Comparison of ENCODE assay signal across 11 mouse cellular contexts in the genomic region with DNA sequence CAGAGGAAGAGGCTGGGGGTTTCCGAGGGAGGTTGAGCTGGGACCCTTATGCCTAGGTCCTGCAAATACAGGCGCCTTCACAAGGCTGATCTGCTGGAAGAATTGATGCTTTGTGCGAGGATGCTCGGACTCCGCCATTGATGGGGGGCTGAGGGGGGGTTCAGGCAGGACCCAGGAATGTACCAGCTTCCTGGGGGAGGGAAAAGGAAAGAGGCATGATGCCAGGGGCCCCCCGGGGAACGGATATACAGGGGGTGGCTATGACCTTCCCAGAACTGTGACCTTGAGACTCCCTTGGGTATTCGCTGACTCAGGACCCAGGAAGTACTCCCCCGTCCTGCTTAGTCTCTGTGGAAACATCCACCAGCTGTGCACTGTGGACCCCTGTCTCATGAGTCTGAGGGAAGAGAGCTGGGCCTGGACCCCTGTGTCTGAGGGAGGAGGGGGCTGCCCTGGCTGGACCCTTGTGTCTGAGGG. TPM values are rescaled to one million over a fixed set of nuclear protein-coding genes. Genes with fewer than 3 reads are reported as not detected.
A peak's percentile ranks its signal among the peaks of the same experiment; 100 is the strongest.
DNase-seq lines count a peak whose midpoint lies in the region; ATAC-seq and TF ChIP-seq lines count a peak whose summit lies in the region.
"Had no signal": no experiment of that assay in that cellular context is flagged by ENCODE, and none has a peak within 500 bp of the region (broad histone marks: within the 10 kb centered on the region; RNA-seq: fewer than 3 reads in every experiment).

No protein-coding gene starts in this region.

- H3K9ac ChIP-seq in kidney, embryonic 14.5 days (ENCODE audit: low read depth, low read length) = no peak overlapping the region
- peak overlapping the region; percentile 55 for H3K9ac ChIP-seq in forebrain, postnatal 0 days
- H3K9ac ChIP-seq: liver, embryonic 14.5 days had no signal

- no peak overlapping the region for H3K4me2 ChIP-seq in kidney, embryonic 14.5 days (replicated peaks; ENCODE audit: low read depth, low read length)
- H3K4me2 ChIP-seq in forebrain, postnatal 0 days (ENCODE audit: low read depth) = peak overlapping the region; percentile 55

- peaks cover 9% of the 10 kb centered on the region; the same call in 1 of the 2 replicates for H3K4me1 ChIP-seq in kidney, embryonic 14.5 days (ENCODE audit: control insufficient read depth, insufficient read depth, low read length)
- H3K4me1 ChIP-seq in forebrain, postnatal 0 days (ENCODE audit: insufficient read depth) = peaks cover 23% of the 10 kb centered on the region

- no peak for TF ChIP-seq CTCF in brain, embryonic 14.5 days (IDR thresholded peaks at IDR 0.05; ENCODE audit: borderline replicate concordance, extremely low read depth, insufficient read depth, insufficient read length)
- TF ChIP-seq CTCF in forebrain, postnatal 0 days (IDR thresholded peaks at IDR 0.05; ENCODE audit: low read depth) = no peak

- H3K36me3 ChIP-seq in kidney, embryonic 14.5 days (ENCODE audit: control insufficient read depth, insufficient read depth, low read length) = no peaks in the 10 kb centered on the region
- no peaks in the 10 kb centered on the region for H3K36me3 ChIP-seq in forebrain, postnatal 0 days (ENCODE audit: insufficient read depth)

- H3K4me3 ChIP-seq in kidney, embryonic 14.5 days (ENCODE audit: low read length) = no peak overlapping the region
- peak overlapping the region; percentile 28 for H3K4me3 ChIP-seq in forebrain, postnatal 0 days (ENCODE audit: low read depth, low read length)

- ATAC-seq in kidney, embryonic 14.5 days (ENCODE audit: low FRiP score, low TSS enrichment) = peak; percentile 41; the same call in 1 of the 2 replicates
- ATAC-seq in forebrain, postnatal 0 days = peak; percentile 61

- no peaks in the 10 kb centered on the region for H3K9me3 ChIP-seq in kidney, embryonic 14.5 days (ENCODE audit: control insufficient read depth, low read length)
- H3K9me3 ChIP-seq in forebrain, postnatal 0 days (ENCODE audit: low read length) = no peaks in the 10 kb centered on the region

- H3K27me3 ChIP-seq in kidney, embryonic 14.5 days (ENCODE audit: control insufficient read depth, insufficient read depth, low read length) = peaks cover 4% of the 10 kb centered on the region; the same call in 1 of the 2 replicates
- no peaks in the 10 kb centered on the region for H3K27me3 ChIP-seq in forebrain, postnatal 0 days (ENCODE audit: insufficient read depth, low read length)

- DNase-seq in kidney, adult 9 months = no peak
- peak; percentile 72 for DNase-seq in brain, embryonic 14.5 days (ENCODE audit: low read depth)
- DNase-seq in forebrain, postnatal 0 days = peak; percentile 50
- peak; percentile 22 for DNase-seq in neural tube, embryonic 10.5 days (ENCODE audit: extremely low spot score, low spot score)
- DNase-seq in yolk sac, embryonic 10.5 days (ENCODE audit: low spot score) = no peak
- no peak for DNase-seq in left cerebral cortex, adult 11 months (ENCODE audit: low spot score)
- DNase-seq in frontal cortex, postnatal 14 days (ENCODE audit: low spot score in 2 of 2) = no peak

- TF ChIP-seq POLR2A in brain, embryonic 14.5 days (IDR thresholded peaks at IDR 0.05; ENCODE audit: borderline replicate concordance, extremely low read depth, insufficient read depth, insufficient read length, poor library complexity, severe bottlenecking) = peak; percentile 13; the same call in 1 of the 2 replicates

- no peak overlapping the region for H3K27ac ChIP-seq in kidney, embryonic 14.5 days (ENCODE audit: low read depth, low read length)
- peak overlapping the region; percentile 80 for H3K27ac ChIP-seq in forebrain, postnatal 0 days (ENCODE audit: low read depth, low read length)
- H3K27ac ChIP-seq: liver, embryonic 14.5 days had no signal

- WGBS in kidney, embryonic 14.5 days = 35% methylated on average over 9 of the region's 9 CpGs
- 29% methylated on average over 9 of the region's 9 CpGs for WGBS in forebrain, postnatal 0 days

RNA-seq across cellular contexts. Expression of a gene that starts 4.9 kb away (rescaled TPM):
- 1.5 and 5.9 TPM in 2 replicates for polyA plus RNA-seq in kidney, embryonic 14.5 days (2014; fragmentation: Nextera tagmentation; extraction: Ambion mirVana)
- 178 and 268 TPM in 2 replicates for polyA plus RNA-seq in brain, embryonic 14.5 days (2012; rRNA removed)
- total RNA-seq in forebrain, postnatal 0 days (2014; rRNA removed) = 412 and 434 TPM in 2 replicates
- 102 and 107 TPM in 2 replicates for polyA plus RNA-seq in forebrain, postnatal 0 days (2015; fragmentation: Nextera tagmentation; extraction: Ambion mirVana)

RNA-seq across cellular contexts. Expression of a gene that starts 20.1 kb away (rescaled TPM):
- polyA plus RNA-seq in kidney, embryonic 14.5 days (2014; fragmentation: Nextera tagmentation; extraction: Ambion mirVana) = 54.5 and 70.3 TPM in 2 replicates
- 269 and 420 TPM in 2 replicates for polyA plus RNA-seq in brain, embryonic 14.5 days (2012; rRNA removed)
- 196 and 242 TPM in 2 replicates for total RNA-seq in forebrain, postnatal 0 days (2014; rRNA removed)
- 258 and 279 TPM in 2 replicates for polyA plus RNA-seq in forebrain, postnatal 0 days (2015; fragmentation: Nextera tagmentation; extraction: Ambion mirVana)

RNA-seq across cellular contexts. Expression of a gene that starts 24.4 kb away (rescaled TPM):
- polyA plus RNA-seq in kidney, embryonic 14.5 days (2014; fragmentation: Nextera tagmentation; extraction: Ambion mirVana) = 14.1 TPM in 2 replicates
- polyA plus RNA-seq in brain, embryonic 14.5 days (2012; rRNA removed) = 1.4 and 2.1 TPM in 2 replicates
- 0.85 and 1.3 TPM in 2 replicates for total RNA-seq in forebrain, postnatal 0 days (2014; rRNA removed)
- 1.2 and 1.3 TPM in 2 replicates for polyA plus RNA-seq in forebrain, postnatal 0 days (2015; fragmentation: Nextera tagmentation; extraction: Ambion mirVana)

RNA-seq across cellular contexts. Expression of a gene that starts 25.6 kb away (rescaled TPM):
- polyA plus RNA-seq in kidney, embryonic 14.5 days (2014; fragmentation: Nextera tagmentation; extraction: Ambion mirVana) = 0.17 and 0.61 TPM in 2 replicates
- polyA plus RNA-seq in brain, embryonic 14.5 days (2012; rRNA removed) = not detected in 2 replicates
- not detected in 2 replicates for total RNA-seq in forebrain, postnatal 0 days (2014; rRNA removed)
- polyA plus RNA-seq in forebrain, postnatal 0 days (2015; fragmentation: Nextera tagmentation; extraction: Ambion mirVana) = 0.13 and 0.31 TPM in 2 replicates
- total RNA-seq: heart, adult 8-10 months; layer of hippocampus, adult 8-10 months had no signal
- polyA plus RNA-seq: liver, embryonic 14.5 days had no signal

RNA-seq across cellular contexts. Expression of a gene that starts 34.6 kb away (rescaled TPM):
- not detected in 2 replicates for polyA plus RNA-seq in kidney, embryonic 14.5 days (2014; fragmentation: Nextera tagmentation; extraction: Ambion mirVana)
- polyA plus RNA-seq in brain, embryonic 14.5 days (2012; rRNA removed) = 0.05 TPM in 1 of 2 replicates, not detected in the other
- total RNA-seq in forebrain, postnatal 0 days (2014; rRNA removed) = not detected in 2 replicates
- not detected in 2 replicates for polyA plus RNA-seq in forebrain, postnatal 0 days (2015; fragmentation: Nextera tagmentation; extraction: Ambion mirVana)
- total RNA-seq: layer of hippocampus, adult 8-10 months had no signal
- polyA plus RNA-seq: liver, embryonic 14.5 days had no signal

Comparison
In these comparisons a context has a peak if more than half of its experiments do, and no peak if none do; other contexts are left out.
1. DNase-seq: peak in brain, embryonic 14.5 days (single experiment), forebrain, postnatal 0 days (single experiment) and neural tube, embryonic 10.5 days (single experiment); none in kidney, adult 9 months (single experiment), yolk sac, embryonic 10.5 days (single experiment), left cerebral cortex, adult 11 months (single experiment) and frontal cortex, postnatal 14 days (0 of 2).
2. RNA of a gene that starts 4.9 kb away (polyA plus RNA-seq): 178 to 268 TPM in brain, embryonic 14.5 days and 102 to 107 TPM in forebrain, postnatal 0 days; 1.5 to 5.9 TPM in kidney, embryonic 14.5 days; every median in the first group is over 10 times any median in the second.